Mouse (Mus musculus) bone marrow, adult 2 months (tissue): ENCODE results near the gene Wee2. TPM values are rescaled to one million over a fixed set of nuclear protein-coding genes. Genes with fewer than 3 reads are reported as not detected.

Experiments
- H3K27ac ChIP-seq: fragments of 200-500 bp; 2 replicates; pipeline ENCODE4 v1.5.1; 2012; ENCODE audit warnings: low read depth, mild to moderate bottlenecking, control low read depth, inconsistent platforms, low read length; ENCODE audit not compliant: control insufficient read depth, poor library complexity, insufficient read depth
- H3K4me1 ChIP-seq: fragments of 200-500 bp; 2 replicates; pipeline ENCODE4 v1.6.1; 2011; ENCODE audit warnings: low read length; ENCODE audit not compliant: control insufficient read depth, insufficient read depth
- H3K4me3 ChIP-seq: fragments of 200-500 bp; replicated peaks from 2 replicates; pipeline ENCODE3; 2011; ENCODE audit warnings: mild to moderate bottlenecking, low read depth, low read length, control low read depth; ENCODE audit not compliant: control insufficient read depth
- CTCF ChIP-seq: fragments of 200-500 bp; IDR thresholded peaks from 2 replicates; pipeline ENCODE4 v1.5.1; 2011; ENCODE audit warnings: low read length, control low read depth; ENCODE audit not compliant: control insufficient read depth, insufficient read depth
- POLR2A ChIP-seq: fragments of 200-500 bp; IDR thresholded peaks from 2 replicates; pipeline ENCODE4 v1.6.1; 2011; ENCODE audit warnings: low read depth, mild to moderate bottlenecking, control low read depth, low read length, borderline replicate concordance; ENCODE audit not compliant: control insufficient read depth
- WGBS: fragments of 180-500 bp; shearing (Covaris S2); methylation state at CpG from one replicate; pipeline ENCODE4 v1.1.7; 2018; 5-methylcytosine and 5-hydroxymethylcytosine counted together
- polyA plus RNA-seq: library from polyadenylated mRNA; stranded (reverse); fragments of >200 nt; gene quantifications from 2 replicates; pipeline ENCODE4 v1.2.4, GENCODE M21; 2011; ENCODE audit warnings: low replicate concordance; ENCODE audit not compliant: missing spikeins, insufficient read depth, insufficient read length

The Wee2 gene
- polyA plus RNA-seq, 1 experiment, result not detected

- 49% methylated on average over 4 of the region's 4 CpGs for WGBS
- no peak overlapping the region for H3K4me3 ChIP-seq
- H3K4me1 ChIP-seq, result peaks cover 9% of the 10 kb centered on the region
- TF ChIP-seq POLR2A (no peak), CTCF (no peak)
- no peak overlapping the region for H3K27ac ChIP-seq
Observed at GRCm38 (mm10) chr6:40431356-40431755, 7.5 kb upstream of the Wee2 start.

GRCm38 (mm10) chr6:40431812-40432211 lies 7.1 kb upstream of the Wee2 start:
- H3K27ac ChIP-seq, result no peak overlapping the region
- H3K4me1 ChIP-seq, result peaks cover 9% of the 10 kb centered on the region
- H3K4me3 ChIP-seq, result no peak overlapping the region
- no peak for TF ChIP-seq CTCF
- no peak for TF ChIP-seq POLR2A

DNA sequence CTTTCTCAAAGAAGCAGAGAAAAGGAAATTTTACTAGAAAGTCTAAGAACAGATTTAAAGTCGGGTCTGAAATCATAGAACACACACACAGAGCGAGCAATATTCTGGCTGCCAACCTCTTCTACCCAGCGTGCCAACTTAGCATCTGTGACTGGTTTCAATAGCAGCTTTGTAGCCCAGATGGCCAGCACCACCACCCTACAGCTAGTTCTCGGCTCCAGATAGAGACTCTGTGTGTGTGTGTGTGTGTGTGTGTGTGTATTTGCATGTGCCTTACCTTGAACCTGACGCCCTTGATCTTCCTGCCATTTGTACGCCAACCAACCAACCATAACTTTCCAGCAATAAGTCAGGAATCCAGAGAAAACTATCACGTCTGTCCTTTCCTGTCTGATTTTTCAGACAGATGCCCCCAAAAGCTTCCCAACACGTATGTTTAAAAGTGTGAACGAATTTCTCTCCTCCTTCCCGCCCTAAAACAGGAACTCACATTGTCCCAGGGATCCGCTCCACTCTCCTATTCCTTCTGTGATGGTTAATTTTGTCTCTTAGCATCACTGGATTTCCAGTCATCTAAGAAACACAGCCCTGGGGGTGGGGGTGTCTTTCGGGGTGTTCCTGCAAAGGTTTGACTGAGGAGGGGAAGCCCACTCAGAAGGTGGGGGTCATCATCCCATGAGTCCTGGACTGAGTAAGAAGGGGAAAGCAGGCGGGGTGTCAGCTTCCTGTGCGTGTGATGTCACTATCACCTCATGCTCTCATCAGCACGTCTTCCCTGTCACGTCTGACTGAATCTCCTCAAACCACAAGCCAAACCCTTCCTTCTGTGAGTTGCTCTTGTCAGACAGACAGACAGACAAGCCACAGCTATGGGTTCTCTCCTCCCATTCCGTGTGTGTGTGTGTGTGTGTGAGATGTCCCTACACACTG lies 6.3 kb upstream of the Wee2 start:
- WGBS, result 71% methylated on average over 17 of the region's 17 CpGs
- H3K4me1 ChIP-seq, result peaks cover 9% of the 10 kb centered on the region
- no peak for TF ChIP-seq CTCF
- TF ChIP-seq POLR2A, result no peak

GRCm38 (mm10) chr6:40434697-40435096 lies 4.2 kb upstream of the Wee2 start:
- 40% methylated on average over 7 of the region's 7 CpGs for WGBS
- H3K4me3 ChIP-seq, result peak overlapping the region; percentile 1
- peaks cover 8% of the 10 kb centered on the region for H3K4me1 ChIP-seq
- TF ChIP-seq POLR2A, result no peak
- TF ChIP-seq CTCF, result no peak
- H3K27ac ChIP-seq, result no peak overlapping the region

More for the DNA sequence above, 6.3 kb upstream of the Wee2 start:
- Histone ChIP-seq H3K4me3 (no peak overlapping the region), H3K27ac (no peak overlapping the region)

- Histone ChIP-seq H3K4me3 (peak overlapping the region; percentile 70), H3K27ac (peak overlapping the region; percentile 53; the same call in 1 of the 2 replicates), H3K4me1 (peaks cover 8% of the 10 kb centered on the region; the same call in 1 of the 2 replicates)
- TF ChIP-seq POLR2A (no peak), CTCF (no peak)
- WGBS, result under 1% methylated on average over 66 of the region's 72 CpGs
Observed at GRCm38 (mm10) chr6:40435151-40436046, 3.5 kb upstream of the Wee2 start.

DNA sequence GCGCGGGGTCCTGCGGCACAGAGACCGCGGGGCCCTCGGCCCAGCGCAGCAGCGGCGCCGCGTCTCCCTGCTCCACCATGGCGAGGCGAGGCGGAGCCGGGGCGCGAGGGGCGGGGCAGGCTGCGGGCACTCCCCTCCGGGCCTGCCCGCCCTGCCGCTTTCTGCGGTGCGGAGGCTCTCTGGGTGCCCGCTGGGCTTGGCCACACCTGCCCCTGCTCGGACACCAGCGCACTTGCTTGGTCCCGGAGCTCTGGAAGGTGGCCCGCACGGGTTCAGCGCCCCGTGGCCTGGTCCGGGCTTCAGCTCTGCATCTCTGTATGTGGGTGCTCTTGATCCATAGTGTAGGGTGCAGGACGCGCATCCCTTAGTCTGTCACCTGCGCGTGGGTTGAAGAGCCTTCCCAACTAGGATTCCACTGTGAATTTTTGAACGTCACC lies 2.8 kb upstream of the Wee2 start, which contains the start of gene E330009J07Rik:
E330009J07Rik (minus strand) TSS at position 89 of the 437 bp plus-strand sequence.
- under 1% methylated on average over 38 of the region's 38 CpGs for WGBS

GRCm38 (mm10) chr6:40439731-40440130 lies 843 bp downstream of the Wee2 start:
- H3K27ac ChIP-seq, result peak overlapping the region; percentile 24; the same call in 1 of the 2 replicates
- 15% methylated on average over 12 of the region's 12 CpGs for WGBS
- TF ChIP-seq POLR2A (no peak), CTCF (no peak)
- H3K4me3 ChIP-seq, result no peak overlapping the region
- peaks cover 1% of the 10 kb centered on the region; the same call in 1 of the 2 replicates for H3K4me1 ChIP-seq

More for the DNA sequence above, 2.8 kb upstream of the Wee2 start, which contains the start of gene E330009J07Rik:
- peak within 1 kb of the TSS; percentile 70 for H3K4me3 ChIP-seq
- peak within 1 kb of the TSS; percentile 54 for H3K27ac ChIP-seq
- TF ChIP-seq CTCF (no peak), POLR2A (peak; percentile 51; the same call in 1 of the 2 replicates)
- peaks cover 7% of the 10 kb centered on the region; the same call in 1 of the 2 replicates for H3K4me1 ChIP-seq

GRCm38 (mm10) chr6:40441276-40441675 lies 2.4 kb downstream of the Wee2 start:
- no peak for TF ChIP-seq CTCF
- TF ChIP-seq POLR2A, result no peak
- 65% methylated on average over 3 of the region's 3 CpGs for WGBS
- H3K4me3 ChIP-seq, result no peak overlapping the region
- H3K27ac ChIP-seq, result no peak overlapping the region
- H3K4me1 ChIP-seq, result peaks cover 1% of the 10 kb centered on the region; the same call in 1 of the 2 replicates

DNA sequence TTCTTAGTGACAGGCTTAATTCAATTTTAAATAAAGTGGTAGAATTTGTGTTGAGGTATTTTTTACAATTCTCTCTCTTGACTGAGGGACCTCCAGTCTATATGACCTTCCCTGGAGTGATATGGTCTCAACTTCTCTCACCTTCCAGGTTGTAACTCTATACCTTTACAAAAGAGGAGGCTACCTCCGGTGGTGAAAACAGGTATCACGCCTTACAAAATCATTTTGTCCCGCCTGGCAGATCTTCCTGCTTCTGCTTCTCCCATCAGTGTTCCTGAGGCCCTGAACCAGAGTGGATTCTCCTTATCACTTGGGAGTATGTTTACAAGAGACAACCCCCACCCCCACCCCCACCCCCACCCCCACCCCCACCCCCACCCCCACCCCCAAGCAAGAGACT lies 2.9 kb downstream of the Wee2 start:
- Histone ChIP-seq H3K27ac (no peak overlapping the region), H3K4me1 (peaks cover 1% of the 10 kb centered on the region; the same call in 1 of the 2 replicates), H3K4me3 (no peak overlapping the region)
- TF ChIP-seq CTCF, result no peak
- TF ChIP-seq POLR2A, result no peak
- 27% methylated on average over 3 of the region's 3 CpGs for WGBS
